Mouse (Mus musculus) layer of hippocampus, postnatal 36 days (tissue): ENCODE results near the gene Dynlrb1. TPM values are rescaled to one million over a fixed set of nuclear protein-coding genes. Genes with fewer than 3 reads are reported as not detected.

Source experiments
- DNase-seq, 2 experiments: peaks; one replicate each; pipeline ENCODE4 v3.0.0; 2022
- total RNA-seq, 2 experiments: library from RNA; stranded (reverse); gene quantifications; 2 replicates each; pipeline ENCODE4 v1.2.3; 2021

The Dynlrb1 gene
- total RNA-seq, 2 experiments from 2014 or later, result 288 to 301 TPM

DNA sequence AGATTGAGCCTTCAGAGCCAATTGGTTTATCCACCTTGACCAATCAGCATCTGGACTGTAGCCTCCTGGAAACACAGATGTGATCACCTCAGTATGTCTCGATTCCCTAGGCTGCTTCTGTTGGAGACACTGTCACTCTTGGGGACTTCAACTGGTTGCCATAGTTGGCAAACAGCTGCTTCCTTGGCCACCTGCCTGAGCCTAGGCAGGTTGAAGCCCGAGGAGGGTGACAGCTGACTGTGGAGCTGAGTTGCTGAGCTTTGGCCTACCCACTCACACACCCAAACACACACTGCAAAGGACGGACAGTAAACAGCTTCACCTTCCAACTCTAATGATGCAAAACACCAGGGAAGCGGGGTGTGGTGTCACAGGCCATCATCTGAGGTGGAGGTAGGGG lies 47.5 kb downstream of the Dynlrb1 start:
- no peak for DNase-seq

DNA sequence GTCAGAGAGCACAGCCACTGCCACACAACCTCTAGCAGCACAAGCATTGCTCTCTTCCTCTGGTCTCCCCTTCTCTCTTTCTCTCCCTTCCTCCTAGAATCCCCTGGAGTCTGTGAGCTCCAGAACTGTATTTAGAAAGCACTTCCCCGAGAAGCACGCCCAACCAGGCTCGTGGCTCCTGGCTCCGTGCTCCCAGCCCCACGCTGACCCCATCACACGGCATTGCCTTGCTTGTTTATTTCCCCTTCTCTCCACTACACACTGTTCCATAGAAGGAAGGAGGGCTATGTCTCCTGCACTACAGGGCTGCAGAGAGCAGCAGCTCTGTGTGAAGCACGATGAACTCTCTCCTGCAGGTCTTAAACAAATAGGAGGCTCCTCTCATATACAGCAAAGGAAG lies 48.3 kb downstream of the Dynlrb1 start:
- no peak for DNase-seq

- no peak for DNase-seq
These were observed 49.4 kb downstream of the Dynlrb1 start for GRCm38 (mm10) chr2:155285744-155286143.

DNA sequence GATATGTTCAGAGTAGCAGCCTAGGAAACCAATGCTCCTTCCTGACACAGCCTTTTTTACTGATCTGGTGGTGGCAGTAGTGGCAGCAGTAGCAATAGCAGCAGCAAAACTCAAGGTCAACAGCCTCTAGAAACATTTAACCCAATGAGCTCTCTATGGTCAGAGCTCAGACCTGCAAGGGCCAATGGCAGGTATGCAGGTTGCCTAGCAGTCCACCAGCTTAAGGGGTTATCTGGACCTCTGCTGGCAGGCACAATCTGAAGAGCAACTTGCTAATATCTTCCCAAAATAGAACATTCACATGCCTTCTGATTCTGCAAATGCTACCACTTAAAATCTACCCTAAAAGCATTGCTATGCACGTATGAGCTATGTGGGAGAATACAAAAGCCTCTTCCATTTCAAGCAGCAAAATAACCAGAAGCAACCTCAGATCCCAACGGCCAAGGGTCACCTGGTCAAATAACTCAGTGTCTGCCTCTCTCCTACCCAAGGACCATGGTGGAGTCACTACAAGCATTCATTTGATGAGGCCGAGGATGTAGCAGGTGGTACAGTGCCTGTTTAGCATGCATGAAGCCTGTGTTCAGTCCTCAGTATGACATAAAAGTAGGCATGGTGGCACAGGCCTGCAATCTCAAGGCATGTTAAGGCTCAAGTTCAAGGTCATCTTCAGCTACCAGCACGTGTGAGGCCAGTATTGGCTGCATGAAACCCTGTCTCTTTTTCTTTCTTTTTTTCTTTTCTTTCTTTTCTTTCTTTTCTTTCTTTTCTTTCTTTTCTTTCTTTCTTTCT lies 51.3 kb downstream of the Dynlrb1 start:
- no peak for DNase-seq

GRCm38 (mm10) chr2:155290066-155290465 lies 53.7 kb downstream of the Dynlrb1 start:
- no peak for DNase-seq

GRCm38 (mm10) chr2:155293382-155293781 lies 57.0 kb downstream of the Dynlrb1 start:
- DNase-seq, result no peak

GRCm38 (mm10) chr2:155293946-155294345 lies 57.6 kb downstream of the Dynlrb1 start:
- no peak for DNase-seq

GRCm38 (mm10) chr2:155295453-155295852 lies 59.1 kb downstream of the Dynlrb1 start:
- DNase-seq, result no peak

DNA sequence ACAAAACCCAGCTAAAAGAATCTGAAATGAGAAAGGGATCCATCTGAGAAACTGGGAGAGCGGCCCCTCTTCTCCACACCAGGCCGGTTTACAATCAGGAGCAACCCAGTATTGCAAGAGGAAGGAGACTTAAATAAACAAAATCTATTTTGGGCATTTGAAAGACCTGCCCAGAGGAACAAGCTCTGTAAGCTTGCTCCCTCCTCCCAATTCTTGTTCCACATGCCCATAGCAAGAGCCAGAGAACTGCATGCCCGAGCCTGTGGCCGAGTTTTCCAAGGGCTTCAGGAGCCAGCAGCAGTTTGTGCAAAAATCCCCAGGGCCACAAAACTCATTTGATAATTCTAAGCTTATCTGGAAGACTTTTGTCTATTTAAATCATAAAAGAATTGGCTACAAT lies 63.2 kb downstream of the Dynlrb1 start:
- no peak for DNase-seq

Other genes starting within 250 kb of the Dynlrb1 start
- under 1 TPM; 0.27 to 0.30 TPM for gene Gm14226, start 218.3 kb upstream of the Dynlrb1 start, total RNA-seq
- 10 to 100 TPM; 15.3 to 15.5 TPM for gene Ahcy, start 162.0 kb upstream of the Dynlrb1 start, total RNA-seq
- 10 to 100 TPM; 60.6 to 61.8 TPM for gene Itch, start 103.0 kb upstream of the Dynlrb1 start, total RNA-seq
- gene Map1lc3a, start 39.8 kb downstream of the Dynlrb1 start, total RNA-seq, result 100 to 1,000 TPM; 229 to 254 TPM
- 10 to 100 TPM; 26.7 to 29.0 TPM for gene Pigu, start 120.9 kb downstream of the Dynlrb1 start, total RNA-seq
- gene Trp53inp2, start 144.5 kb downstream of the Dynlrb1 start, total RNA-seq, result 100 to 1,000 TPM; 134 to 140 TPM
- 10 to 100 TPM; 59.2 to 75.4 TPM for gene Ncoa6, start 237.4 kb downstream of the Dynlrb1 start, total RNA-seq